Mouse (Mus musculus) spleen, adult 2 months (tissue): ENCODE measurements around the gene Grip1. TPM values are rescaled to one million over a fixed set of nuclear protein-coding genes. Genes with fewer than 3 reads are reported as not detected.

Experiments
- DNase-seq, 2 experiments: peaks; one replicate each; pipeline versions ENCODE4 v3.0.0 to v3.0.0-alpha.2; 2012 to 2021; ENCODE audit warnings: low spot score in 2 of 2, low read depth in 1 of 2
- H3K27ac ChIP-seq: fragments of 200-500 bp; 2 replicates; pipeline ENCODE4 v1.5.1; 2012; ENCODE audit warnings: low read length, inconsistent platforms; ENCODE audit not compliant: insufficient read depth
- H3K27me3 ChIP-seq: fragments of 200-500 bp; 2 replicates; pipeline ENCODE4 v1.6.1; 2012; ENCODE audit warnings: mild to moderate bottlenecking, moderate library complexity, low read length, inconsistent platforms; ENCODE audit not compliant: control insufficient read depth, insufficient read depth
- H3K36me3 ChIP-seq: fragments of 200-500 bp; 2 replicates; pipeline ENCODE4 v1.6.1; 2012; ENCODE audit warnings: mild to moderate bottlenecking, low read length, inconsistent platforms; ENCODE audit not compliant: control insufficient read depth, insufficient read depth
- H3K4me1 ChIP-seq: fragments of 200-500 bp; 2 replicates; pipeline ENCODE4 v1.6.1; 2011; ENCODE audit warnings: inconsistent platforms; ENCODE audit not compliant: control insufficient read depth, insufficient read depth, insufficient read length
- H3K4me3 ChIP-seq: fragments of 200-500 bp; 2 replicates; pipeline ENCODE4 v1.5.1; 2011; ENCODE audit warnings: mild to moderate bottlenecking, inconsistent platforms; ENCODE audit not compliant: insufficient read depth, insufficient read length; ENCODE audit errors: extremely low read depth
- CTCF ChIP-seq: fragments of 200-500 bp; IDR thresholded peaks from 2 replicates; pipeline ENCODE4 v1.5.1; 2011; ENCODE audit warnings: mild to moderate bottlenecking, inconsistent platforms; ENCODE audit not compliant: insufficient read depth, insufficient read length, insufficient replicate concordance; ENCODE audit errors: extremely low read depth
- POLR2A ChIP-seq: fragments of 200-500 bp; IDR thresholded peaks from 2 replicates; pipeline ENCODE4 v1.6.1; 2011; ENCODE audit warnings: low read depth, low read length, inconsistent platforms
- WGBS: fragments of 180-500 bp; shearing (Covaris S2); methylation state at CpG from one replicate; pipeline ENCODE4 v1.1.7; 2018; 5-methylcytosine and 5-hydroxymethylcytosine counted together
- polyA plus RNA-seq: library from polyadenylated mRNA; depleted of rRNA; stranded (reverse); fragments of >200 nt; gene quantifications from 2 replicates; pipeline ENCODE4 v1.2.3, GENCODE M21; 2012

The Grip1 gene
- polyA plus RNA-seq, 1 experiment, result not detected

DNA sequence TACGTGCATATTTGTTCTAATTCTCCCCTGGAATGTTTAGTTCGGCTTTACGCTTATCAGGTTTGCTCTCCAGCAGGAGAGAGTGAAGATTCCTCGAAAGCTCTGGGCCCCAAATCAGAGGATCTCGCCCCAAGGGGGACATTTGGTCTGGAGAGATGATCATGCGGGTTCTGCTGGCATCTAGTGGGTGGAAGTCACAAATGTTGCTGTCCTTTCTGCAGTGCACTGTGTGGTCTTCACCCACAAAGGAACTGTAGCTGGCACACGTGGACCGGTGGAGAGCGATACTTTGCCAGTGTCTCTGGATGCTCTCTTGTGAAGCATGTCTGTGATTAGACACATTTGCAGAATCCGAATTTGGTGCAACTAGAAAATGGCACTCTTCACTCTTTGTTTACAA lies 186.9 kb downstream of the Grip1 start:
- TF ChIP-seq CTCF (no peak), POLR2A (no peak)
- 81% methylated on average over 10 of the region's 10 CpGs for WGBS

DNA sequence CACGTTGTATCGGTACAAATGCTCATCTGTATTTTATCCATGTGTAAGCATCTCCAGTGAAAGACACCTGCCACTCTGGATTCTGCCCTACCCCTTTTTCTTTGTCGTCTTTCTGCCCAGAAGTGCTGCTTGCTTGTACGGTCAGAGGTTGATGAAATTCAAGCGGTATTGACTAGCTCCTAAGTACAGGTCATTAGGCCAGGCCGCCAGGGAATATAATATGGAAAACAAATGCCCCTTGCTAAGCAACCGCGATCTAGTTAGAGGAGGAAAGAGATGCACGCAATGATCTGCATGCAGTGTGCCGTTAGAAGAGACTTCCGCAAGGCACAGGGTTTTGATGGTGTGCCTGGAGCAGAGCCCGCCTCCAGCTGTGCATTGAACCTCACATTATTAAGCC lies 187.4 kb downstream of the Grip1 start:
- H3K27me3 ChIP-seq, result no peaks in the 10 kb centered on the region
- no peaks in the 10 kb centered on the region for H3K4me1 ChIP-seq
- WGBS, result 92% methylated on average over 12 of the region's 12 CpGs
- H3K4me3 ChIP-seq, result no peak overlapping the region
- no peaks in the 10 kb centered on the region for H3K36me3 ChIP-seq
- TF ChIP-seq CTCF (no peak), POLR2A (no peak)
- DNase-seq, result no peak
- H3K27ac ChIP-seq, result no peak overlapping the region

More for the DNA sequence above, 186.9 kb downstream of the Grip1 start:
- H3K36me3 ChIP-seq, result no peaks in the 10 kb centered on the region
- H3K27ac ChIP-seq, result no peak overlapping the region
- H3K27me3 ChIP-seq, result no peaks in the 10 kb centered on the region
- no peak for DNase-seq
- no peak overlapping the region for H3K4me3 ChIP-seq
- no peaks in the 10 kb centered on the region for H3K4me1 ChIP-seq

DNA sequence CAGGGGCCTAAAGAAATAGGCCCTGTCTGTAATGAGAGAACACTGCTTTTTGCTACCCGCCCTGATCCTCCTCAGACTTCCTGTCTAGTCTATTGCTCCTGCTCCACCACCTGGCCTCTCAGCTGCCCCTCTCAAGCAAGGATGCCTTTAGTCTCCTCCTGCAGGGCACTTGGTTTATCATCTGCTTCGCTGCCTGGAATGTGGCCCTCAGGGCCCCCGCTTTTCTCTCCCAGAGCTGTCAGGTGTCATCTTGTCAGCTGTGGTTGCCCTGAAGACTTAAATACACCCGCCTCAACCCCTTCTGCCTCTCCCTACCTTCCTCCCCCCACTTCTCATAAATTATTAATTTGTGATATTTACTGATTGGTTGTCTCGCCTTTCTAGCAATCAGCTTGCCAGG lies 190.7 kb downstream of the Grip1 start:
- no peaks in the 10 kb centered on the region for H3K27me3 ChIP-seq
- TF ChIP-seq CTCF (no peak), POLR2A (no peak)
- H3K4me1 ChIP-seq, result no peaks in the 10 kb centered on the region
- no peaks in the 10 kb centered on the region for H3K36me3 ChIP-seq
- WGBS, result 70% methylated on average over 5 of the region's 5 CpGs
- H3K27ac ChIP-seq, result no peak overlapping the region
- no peak for DNase-seq
- no peak overlapping the region for H3K4me3 ChIP-seq

GRCm38 (mm10) chr10:119646500-119647439 lies 193.1 kb downstream of the Grip1 start:
- H3K36me3 ChIP-seq, result no peaks in the 10 kb centered on the region
- H3K4me1 ChIP-seq, result no peaks in the 10 kb centered on the region
- TF ChIP-seq CTCF (peak; percentile 59; the same call in 1 of the 2 replicates), POLR2A (no peak)
- no peak overlapping the region for H3K27ac ChIP-seq
- no peak overlapping the region for H3K4me3 ChIP-seq
- WGBS, result 68% methylated on average over 29 of the region's 29 CpGs
- no peak for DNase-seq
- H3K27me3 ChIP-seq, result no peaks in the 10 kb centered on the region

DNA sequence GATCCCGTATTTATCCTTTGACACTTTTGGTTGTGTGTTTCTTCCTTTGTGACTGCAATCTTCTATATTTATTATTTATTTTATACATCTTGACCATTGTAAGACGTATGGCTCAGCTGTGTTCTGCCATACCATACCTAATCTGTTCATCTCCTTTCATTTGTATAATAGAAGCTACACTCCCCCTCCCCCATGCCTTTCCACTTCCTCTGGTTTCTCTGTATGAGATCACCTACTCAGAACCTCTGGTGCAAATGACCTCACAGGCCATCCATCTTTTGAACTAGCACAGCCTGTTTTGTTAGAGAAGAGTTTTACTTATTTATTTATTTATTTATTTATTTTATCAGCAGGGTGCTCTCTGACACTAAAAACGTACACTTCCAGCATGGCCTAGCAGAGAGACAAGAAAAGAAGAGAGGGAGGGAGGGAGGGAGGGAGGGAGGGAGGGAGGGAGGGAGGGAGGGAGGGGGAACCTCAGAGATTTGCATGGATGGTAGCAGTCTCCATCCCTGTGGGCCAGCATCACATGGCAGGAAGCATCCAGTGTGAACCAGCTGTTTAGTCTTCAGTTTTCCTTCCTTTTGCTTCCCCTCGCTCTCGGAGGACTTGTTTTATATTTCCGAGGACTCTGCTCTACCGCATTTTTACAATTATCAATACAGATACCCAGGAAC lies 207.2 kb downstream of the Grip1 start:
- WGBS, result 69% methylated on average over 7 of the region's 7 CpGs
- Histone ChIP-seq H3K4me3 (no peak overlapping the region), H3K27ac (no peak overlapping the region), H3K4me1 (no peaks in the 10 kb centered on the region), H3K36me3 (no peaks in the 10 kb centered on the region), H3K27me3 (no peaks in the 10 kb centered on the region)
- no peak for DNase-seq
- TF ChIP-seq CTCF (no peak), POLR2A (no peak)

DNA sequence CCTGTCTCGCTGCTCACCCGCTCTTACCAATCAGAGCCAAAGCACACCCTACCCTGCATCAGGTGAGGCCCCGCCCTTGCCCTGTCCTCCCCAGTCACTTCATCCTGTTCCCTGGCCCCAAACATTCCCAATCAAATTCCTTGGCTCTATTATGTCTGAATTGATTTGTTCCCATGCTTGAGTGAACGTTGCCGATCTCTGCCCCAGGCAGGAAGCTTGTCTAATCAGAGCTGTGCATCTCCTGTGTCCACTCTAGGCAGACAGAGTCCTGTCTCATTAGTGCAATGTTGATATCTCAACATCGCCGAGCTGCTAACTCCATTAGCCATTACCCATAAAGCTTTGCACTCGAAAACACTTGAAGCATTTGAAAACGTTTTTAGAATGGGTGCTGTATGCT lies 210.0 kb downstream of the Grip1 start:
- Histone ChIP-seq H3K36me3 (no peaks in the 10 kb centered on the region), H3K4me1 (no peaks in the 10 kb centered on the region), H3K27ac (no peak overlapping the region), H3K4me3 (no peak overlapping the region), H3K27me3 (no peaks in the 10 kb centered on the region)
- 89% methylated on average over 9 of the region's 9 CpGs for WGBS
- no peak for DNase-seq
- TF ChIP-seq POLR2A (no peak), CTCF (no peak)
